Mouse (Mus musculus) ZHBTc4 (cell line): ENCODE results near the gene Tram2.

Experiments
- DNase-seq: peaks from one replicate; pipeline ENCODE4 v3.0.0-alpha.2; 2011; ENCODE audit warnings: low read depth, low spot score

The Tram2 gene

DNA sequence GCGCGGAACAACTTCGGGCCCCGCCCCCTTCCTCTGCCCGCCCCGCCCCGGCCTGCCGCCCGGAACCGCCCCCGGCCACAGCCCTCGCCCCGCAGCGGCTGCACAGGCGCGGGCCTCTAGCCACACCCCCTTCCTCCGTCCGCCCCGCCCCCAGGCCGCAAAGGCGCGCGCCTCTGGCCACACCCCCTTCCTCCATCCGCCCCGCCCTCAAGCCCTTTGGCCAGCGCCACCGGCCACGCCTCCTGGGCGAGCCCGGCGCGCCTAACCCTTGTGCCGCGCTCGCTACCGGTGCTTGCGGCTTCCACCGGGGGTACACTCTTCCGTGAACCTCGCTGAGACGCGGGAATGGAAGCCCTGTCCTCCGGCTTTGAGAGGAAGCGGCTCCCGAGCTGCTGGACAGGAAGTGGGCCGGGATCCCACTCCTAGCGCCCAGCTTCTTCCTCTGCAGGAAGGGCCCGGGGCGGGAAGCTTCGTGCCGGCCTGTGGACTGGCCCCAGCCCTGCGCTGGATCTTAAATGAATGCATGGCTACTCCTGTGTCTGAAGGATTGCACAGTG, at the start of gene Tram2:
Tram2 (minus strand) TSS at position 13 of the 557 bp plus-strand sequence.
- peak; percentile 93 for DNase-seq

DNA sequence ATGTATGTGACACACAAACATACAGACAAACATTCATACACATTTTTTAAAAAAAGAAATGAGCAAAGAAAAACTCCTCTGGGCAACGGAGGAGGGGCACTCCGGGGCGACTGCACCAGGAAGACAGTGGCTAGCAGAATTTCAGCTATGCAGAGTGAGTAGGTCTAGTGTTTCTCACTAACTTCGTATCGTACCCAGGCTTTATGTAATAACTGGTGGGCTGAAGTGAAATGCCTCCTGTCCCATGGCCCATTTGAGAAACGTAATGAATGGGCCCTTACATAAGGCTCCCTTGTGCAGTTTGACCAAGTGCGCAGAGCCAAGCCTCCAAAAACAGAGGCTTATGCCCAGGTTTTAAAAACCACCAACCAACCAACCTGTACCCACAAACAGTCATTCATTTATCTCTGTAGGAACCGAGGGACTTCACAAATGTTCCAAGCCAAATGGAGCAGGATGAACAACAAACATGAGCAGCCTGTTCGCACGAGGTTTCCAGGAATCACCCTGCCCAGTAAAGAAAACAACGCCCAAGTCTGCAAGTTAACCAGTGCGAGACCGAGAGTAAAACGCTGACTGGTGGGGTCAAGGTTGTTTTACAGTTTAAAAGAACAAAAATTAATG, 45.8 kb upstream of the Tram2 start:
- peak; percentile 38 for DNase-seq

DNA sequence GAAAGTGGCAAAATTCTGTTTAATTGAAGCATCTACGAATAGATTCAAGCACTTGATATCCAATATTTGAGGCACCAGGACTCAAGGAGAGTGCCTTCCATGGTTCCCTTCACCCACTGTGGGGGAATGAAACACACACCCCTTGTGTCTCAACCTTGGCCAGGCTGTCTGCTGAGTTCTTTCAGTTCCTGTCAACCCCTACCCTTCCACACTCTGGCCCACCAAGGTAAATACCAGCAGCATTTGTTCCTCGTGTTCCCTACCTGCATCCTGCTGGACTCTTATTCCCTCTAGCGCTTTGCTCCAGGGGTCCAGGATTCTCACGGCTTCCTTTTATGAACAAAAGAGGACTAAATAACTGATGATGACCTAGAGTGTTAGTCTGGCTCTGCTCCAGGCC, 24.8 kb upstream of the Tram2 start:
- no peak for DNase-seq

DNA sequence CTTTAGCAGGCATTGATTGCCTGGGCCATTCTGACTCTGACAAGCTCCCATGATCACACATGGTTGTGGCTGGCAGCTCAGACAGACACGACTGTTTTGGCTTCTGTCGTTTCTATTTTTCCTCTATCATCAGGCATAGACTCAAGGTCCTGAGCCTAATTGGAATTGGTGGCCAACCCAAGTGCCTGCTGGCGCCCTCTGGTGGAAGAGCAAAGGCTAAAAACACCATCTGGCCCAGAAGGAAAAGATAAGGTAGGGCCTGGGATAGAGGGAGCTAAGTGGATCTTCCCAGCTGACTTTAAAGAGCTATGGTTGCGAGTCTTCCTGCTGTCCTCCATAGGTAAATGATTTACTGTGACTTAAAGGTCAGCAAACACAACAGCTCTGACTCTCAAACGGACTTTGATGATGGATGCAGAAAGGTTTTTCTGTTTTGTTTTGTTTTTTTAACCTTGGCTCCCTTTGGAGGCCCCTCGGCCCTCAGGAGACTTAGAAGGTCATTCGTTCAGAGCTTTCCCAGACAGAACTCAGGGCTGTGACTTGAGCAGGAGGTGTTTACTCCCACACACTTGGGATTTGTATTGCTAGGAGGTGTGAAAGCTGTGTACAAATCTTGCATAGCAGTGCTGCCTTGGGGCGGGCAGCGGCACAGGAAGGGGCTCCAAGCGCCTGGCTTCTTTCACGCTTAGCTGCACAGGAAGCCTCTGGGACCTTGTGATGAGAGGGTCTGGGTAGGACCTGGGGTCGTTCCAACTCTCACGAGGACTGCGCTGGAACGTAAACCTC, 22.4 kb upstream of the Tram2 start:
- DNase-seq = peak; percentile 81

DNA sequence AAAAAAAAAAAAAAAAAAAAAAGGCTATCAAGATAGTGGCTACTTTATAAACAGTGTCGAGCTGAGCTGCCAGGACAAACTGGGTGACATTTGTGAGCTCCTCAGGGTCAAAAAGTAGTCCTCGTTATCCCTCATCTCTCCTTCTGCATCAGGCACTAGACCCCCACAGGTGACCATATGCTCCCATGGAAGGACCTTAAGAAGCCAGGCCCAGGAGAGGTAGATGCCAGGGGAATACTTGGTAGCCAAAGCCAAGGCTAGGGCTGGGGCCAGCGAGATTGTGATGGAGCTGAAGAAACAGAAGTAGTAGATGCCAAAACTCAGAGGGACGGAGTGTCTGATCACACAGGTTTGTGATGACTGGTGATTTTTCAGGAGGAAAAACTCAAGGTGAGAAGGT, 21.7 kb upstream of the Tram2 start:
- no peak for DNase-seq

DNA sequence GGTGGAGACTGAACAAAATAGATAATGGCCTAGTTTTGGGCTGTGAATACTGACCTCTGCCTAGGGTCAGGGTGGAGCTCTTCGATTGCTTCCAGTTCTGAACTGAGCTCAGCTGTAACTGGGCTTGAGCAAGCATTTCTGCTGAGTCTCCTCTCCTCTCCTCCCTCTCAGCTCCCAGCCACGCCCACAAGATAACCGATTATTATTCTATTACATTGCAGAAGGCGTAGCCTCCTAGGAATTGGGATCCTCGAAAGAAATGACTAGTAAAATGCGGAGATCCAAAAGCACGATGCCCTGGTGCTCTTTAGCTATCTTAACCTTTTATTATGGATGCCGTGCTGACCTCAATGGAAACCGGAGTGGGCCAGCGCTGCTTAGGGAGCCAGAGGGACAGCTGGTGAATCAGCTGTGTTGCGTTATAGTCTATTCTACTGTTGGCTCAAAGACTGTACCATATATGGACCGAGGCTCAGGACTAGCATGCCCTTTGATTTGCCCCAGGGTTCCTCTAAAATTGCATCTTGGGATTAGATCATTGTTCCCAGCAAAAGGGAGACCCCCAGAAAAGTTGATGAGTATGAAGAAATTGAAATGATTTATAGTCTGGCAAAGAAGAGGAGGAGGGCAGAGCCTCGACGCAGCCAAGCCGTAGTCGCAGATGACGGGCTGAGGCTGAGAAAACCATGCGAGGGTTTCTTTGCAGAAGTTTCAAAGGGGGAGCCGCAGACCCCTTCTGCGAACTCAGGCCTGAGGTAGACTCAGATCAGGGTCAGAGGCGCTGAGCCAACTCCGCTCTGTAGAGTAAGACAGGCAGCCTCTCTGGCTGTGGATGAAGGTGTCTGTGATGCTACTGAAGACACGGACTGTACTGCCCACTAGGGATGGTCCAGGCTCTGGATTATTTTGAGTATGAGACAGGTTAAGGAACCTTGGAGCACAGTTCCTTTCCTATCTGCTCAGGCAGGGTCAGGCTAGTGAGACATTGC, 18.3 kb upstream of the Tram2 start:
- DNase-seq = peak; percentile 26

DNA sequence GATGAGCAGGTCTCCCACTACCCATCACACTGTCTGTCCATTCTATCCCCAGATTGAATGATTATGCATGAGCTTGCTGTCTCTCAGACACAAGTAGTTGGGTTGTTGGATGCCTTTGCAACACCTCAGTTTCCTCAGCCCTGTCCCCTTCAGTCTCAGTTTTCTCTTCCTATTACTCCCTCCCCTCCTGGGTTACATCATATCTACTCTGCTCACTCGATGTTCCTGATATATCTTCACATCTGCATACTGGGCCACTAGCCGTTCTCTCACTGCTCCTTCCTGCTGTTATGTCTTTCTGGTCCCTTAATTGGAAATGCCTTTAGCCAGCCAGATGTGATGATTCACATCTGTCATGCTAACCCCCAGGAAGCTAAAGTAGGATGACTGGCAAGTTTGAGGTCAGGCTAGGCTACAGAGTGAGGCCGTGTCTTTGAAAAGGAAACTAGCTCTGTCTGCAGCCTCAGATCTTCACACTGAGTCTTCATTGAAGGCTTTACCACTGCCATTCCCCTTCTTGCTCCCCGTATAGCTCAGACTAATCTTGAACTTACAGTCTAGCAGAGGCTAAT, 15.7 kb upstream of the Tram2 start:
- no peak for DNase-seq

DNA sequence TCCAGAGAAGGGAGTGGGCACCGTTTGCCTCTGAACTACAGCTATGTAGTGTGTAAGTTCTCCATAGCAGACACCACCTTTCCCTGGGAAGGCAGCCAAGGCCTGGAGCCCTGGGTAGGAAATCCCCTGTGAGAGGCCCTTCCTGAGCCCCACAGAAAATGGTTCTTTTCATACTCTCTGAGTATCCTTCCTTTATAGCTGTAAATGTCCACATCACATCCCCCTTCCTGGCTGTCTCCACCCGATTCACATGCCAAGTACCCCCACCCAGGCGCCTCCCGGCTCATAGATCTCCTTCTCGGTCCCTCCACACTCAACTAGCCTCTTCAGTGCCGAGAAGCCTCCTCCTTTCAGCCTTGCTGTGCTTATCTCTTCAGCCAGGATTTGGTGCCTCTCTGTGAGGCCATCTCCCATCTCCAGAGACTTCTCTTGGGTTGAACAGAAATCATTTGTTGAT, 10.7 kb upstream of the Tram2 start:
- DNase-seq = no peak

DNA sequence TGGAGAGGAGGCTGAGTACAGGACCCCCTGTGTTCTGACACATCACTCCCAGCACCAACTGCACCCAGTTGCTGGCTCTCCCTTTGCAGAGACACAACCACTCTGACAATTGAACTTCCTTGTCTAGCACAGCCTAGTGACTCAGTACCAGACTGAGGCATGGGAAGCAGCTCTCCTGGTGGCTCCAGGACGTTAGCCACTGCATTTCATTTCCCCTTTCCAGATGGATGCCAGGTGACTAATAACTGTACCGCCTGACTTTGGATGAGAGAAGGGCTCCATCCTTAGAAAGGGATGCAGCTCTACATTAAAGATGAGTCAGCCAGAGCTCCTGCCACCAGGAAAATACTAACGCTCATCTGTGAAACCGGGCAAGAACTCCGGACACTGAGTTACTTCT, 7.3 kb upstream of the Tram2 start:
- DNase-seq = no peak

DNA sequence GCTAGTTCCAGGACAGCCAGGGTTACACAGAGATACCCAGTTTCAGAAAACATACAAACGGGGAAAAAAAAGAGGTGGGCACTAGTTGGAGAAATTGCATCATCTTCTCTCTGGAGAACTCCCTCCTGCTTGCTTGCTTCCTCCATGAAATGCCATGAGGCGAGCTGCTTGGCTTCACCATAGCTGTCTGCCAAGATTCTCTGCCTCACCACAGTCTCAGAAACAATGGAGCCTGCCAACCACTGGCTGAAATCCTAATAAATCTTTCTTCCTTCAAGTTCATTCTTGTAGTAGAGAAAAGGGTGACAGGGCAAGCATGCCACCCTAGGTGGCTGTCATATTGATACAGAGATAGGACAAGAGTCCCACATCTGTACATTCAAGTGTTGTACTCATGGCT, 5.6 kb upstream of the Tram2 start:
- no peak for DNase-seq

DNA sequence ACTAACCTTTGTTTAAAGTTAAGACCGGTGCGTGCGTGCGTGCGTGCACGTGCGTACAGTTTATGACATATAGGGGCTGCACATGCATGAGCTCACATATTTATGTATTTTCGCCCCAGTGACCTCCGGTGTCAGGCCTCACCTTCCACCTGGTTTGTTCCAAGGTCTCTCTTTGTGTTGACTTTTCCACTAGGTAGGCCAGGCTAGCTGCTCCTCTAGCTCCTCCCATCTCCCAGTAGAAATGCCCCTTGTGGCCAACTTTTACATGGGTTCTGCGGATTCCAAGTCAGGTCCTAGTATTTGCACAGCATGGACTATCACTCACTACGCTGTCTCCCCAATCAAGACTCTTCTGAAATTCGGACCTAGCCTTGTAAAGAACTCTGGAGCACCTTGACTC, 1.3 kb upstream of the Tram2 start:
- DNase-seq = peak; percentile 82

DNA sequence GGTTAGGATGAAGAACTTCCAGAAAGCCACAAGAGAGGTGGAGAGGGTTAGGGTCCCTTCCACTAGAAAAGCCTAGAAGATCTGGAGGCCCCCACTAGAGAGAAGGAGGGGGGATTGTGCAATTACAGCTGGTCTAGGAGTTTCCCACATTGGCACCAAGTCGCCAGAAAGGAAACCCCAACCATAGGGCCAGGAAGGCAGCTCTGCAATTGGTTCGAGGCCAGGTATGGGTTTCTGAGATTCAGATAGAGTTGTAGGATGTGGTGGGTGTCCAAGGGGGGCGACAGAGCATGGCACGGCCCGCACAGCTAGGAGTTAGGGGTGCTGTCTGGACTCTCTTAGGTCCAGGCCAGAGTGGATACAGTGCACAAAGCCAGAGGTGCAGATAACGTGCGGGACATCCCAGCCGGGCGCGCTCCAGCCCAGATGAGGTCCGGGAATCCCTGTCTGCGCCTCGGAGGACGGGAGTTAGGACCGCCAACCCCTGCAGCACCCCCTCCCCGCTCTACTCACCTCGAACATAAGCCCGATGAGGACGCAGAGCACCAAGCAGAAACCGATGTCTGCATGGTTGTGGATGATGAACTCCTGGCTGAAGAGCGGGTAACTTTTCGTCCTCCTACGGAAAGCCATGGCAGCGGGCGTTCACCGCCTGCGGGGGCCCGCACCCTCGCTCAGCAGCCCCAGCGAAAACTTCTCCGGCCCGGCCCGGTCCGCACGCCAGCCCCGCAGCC, 381 bp downstream of the Tram2 start:
- DNase-seq = no peak

DNA sequence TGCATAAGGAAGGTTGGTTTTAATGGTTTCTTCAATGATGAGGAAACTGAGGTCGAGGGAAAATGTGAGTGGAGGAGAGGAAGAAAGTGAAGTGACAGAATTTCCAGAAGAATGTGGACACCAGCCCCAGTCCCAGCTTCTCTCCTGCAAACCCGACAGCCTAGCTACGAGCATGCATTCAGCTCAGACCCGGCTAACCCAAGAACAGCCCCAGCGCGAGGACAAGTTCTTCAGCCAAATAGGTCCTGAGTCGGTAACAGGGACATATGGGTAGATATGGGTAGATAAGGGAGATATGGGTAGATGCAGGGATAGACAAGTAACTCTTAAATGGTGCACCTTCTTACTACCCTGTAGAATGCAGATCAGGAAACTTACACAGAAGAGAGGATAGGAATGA, 1.4 kb downstream of the Tram2 start:
- no peak for DNase-seq

DNA sequence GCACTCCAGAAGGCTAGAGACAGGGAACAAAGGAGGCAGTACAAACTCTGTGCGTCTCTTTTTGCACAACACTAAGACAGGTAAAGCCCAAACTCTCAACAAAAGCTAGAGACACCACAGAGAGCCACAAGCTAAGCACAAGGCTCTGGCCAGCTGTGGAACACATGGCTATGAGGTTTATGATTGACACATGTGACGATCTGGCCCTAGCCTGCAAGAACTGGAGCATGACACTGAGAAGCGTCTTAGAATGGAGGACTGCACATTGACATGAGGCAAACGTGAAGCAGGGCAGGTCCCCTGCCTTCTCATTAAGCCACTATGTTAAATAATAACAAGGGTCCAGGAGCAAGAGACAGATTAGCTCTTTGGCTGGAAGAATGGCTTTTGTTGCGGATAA, 1.8 kb downstream of the Tram2 start:
- no peak for DNase-seq

DNA sequence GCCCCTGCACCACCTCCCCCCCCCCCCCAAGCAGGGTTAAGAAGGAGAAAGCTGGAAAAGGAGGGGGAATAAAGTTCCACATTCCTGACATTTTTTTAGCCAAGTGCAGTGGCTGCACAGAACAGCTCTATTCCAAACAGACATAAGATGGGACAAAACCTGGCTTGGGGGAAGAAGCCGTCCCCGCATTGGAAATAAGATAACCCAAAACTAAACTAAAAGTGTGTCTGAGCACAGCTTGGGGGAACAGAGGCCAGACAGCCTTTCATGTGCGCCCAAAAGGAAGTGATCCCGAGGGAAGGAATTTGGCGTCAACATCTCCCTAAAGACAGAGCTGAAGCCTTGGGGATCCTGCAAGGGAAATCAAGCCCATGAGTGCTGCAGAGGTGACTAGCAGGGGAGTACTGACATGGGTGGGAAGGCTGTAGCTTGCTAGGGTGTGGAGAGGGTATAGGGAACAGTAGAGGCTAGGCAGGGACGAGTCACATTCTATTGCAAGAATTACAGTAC, 3.0 kb downstream of the Tram2 start:
- DNase-seq = peak; percentile 20

DNA sequence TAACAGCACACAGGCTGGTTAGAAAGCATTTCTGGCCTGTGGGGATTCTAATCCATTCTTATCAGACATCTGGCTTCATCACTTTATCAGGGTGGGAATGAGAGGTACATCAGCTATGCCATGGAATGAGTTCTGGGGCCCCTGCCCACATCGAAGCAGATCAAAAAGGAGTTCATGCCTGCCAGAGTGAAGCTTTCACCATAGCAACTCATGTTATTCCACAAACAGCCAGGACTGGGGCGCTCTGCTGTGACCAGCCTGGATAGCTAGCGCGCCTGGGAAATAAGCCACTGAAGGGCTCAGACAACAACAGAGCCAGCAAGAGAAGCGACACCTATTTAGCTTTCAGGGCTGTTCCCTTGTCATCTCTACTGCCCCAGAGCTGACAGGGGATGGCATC, 4.8 kb downstream of the Tram2 start:
- no peak for DNase-seq

DNA sequence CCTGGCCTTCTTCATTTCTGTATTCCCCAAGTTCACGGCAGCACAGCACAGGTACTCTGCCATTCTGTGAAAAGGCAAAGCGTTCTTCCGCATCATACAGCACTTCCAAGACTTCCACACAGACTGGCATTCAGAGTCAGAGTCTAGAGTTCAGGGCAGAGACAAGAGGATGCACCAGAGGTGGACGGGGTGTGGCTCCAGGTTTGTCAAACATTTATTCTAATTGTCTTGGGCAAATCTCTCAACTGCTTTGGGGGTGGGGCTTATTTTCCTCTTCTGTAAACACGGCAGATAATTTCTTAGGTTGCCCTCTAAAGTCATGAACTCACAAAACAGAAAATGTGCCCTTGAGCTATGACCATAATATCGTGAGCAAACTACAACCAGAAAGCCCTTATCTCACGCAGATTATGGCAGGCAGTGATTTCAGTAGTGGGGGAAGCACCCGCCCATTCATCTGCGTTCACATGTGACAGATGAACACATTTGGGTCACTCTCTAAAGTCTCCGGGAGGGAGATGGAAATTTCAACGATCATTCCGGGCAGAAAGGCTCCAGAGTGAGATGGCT, 6.1 kb downstream of the Tram2 start:
- no peak for DNase-seq

DNA sequence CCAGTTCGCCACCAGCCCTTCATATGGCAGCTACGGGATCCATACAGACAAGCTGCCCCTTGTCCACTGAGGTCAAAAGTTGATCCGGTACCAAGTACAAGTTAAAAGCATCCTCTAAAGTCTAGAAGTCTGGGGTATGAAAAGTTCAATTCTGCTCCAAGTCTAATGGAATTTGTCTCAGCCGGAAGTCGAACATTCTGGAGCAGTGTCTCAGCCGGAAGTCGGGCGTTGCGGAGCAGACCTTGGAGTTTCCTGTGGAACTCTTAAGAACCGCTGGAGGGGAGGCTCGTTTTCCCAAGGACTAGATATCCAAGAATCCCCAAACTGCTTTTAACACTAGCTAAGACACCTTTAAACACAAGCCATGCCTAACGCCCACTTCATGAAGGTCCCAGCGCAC, 8.4 kb downstream of the Tram2 start:
- DNase-seq = peak; percentile 56

DNA sequence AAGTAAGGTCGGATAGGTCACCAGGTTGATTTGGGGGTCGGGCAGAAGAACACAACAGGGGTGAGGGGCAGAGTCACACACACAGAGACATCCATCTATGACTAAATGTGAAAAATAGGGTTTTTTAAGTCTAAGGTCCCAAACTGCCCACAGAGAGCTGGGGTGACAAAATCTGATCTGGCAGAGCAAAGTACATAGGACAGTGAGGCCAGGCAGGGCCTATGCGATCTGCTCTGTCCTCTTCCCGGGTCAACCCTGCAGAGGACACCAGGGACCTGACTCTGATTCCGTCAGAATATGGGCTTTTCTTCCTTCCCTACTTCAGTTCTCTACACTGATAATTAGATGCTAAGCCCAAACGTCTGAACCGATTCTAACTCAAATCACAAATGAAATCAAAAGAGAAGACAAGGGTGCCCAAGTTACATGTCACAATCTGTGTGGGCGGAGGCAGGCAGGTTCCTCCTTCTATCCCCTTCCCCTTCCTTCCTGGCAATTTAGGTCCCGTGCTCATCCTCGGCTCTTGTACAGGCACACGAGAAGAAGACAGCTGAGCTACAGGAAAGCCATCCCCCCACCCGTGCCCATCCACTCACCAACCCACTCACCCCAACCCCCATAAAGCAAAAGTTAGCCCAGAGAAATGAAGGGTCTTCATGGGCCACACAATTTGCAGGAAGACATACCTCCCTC, 9.1 kb downstream of the Tram2 start:
- DNase-seq = no peak

DNA sequence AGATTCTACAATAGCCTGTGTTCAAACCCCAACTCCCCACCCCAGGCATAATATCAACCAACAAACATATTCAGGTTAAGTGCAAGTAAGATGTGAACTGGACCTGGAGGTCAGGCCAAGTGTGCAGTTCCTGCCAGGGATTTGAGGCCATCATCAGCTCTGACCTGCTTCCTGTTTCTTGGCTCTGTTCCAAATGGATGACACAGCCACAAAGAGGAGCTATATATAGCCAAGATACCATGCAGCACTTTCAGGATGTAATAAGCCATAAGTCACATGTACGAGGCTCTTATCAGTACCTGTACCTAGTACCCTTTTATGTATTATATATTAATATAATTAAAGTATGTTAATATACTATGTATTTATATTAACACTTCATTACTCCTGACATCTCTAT, 10.5 kb downstream of the Tram2 start:
- DNase-seq = no peak
